Mouse (Mus musculus) spleen, adult 2 months (tissue): Measurements from ENCODE around the gene Fyco1.

Experiments
- CTCF ChIP-seq: fragments of 200-500 bp; IDR thresholded peaks from 2 replicates; pipeline ENCODE4 v1.5.1; 2011; ENCODE audit warnings: mild to moderate bottlenecking, inconsistent platforms; ENCODE audit not compliant: insufficient read depth, insufficient read length, insufficient replicate concordance; ENCODE audit errors: extremely low read depth
- POLR2A ChIP-seq: fragments of 200-500 bp; IDR thresholded peaks from 2 replicates; pipeline ENCODE4 v1.6.1; 2011; ENCODE audit warnings: low read depth, low read length, inconsistent platforms

GRCm38 (mm10) chr9:123872049-123872448 is 20.4 kb upstream of the Fyco1 start:
- TF ChIP-seq POLR2A (no peak), CTCF (no peak)
